Mouse (Mus musculus) MEL (cell line): ENCODE measurements at regions not wholly inside any gene's neighbourhood (a gene's known extent, or its start where the extent isn't known, plus 50 kb on each side); places are given as distances from the start of the nearest gene placed in this dataset.

Experiments
- HCFC1 ChIP-seq: IDR thresholded peaks from 2 replicates; pipeline ENCODE4 v1.6.1; 2012; ENCODE audit warnings: low read depth, mild to moderate bottlenecking, inconsistent platforms, low read length, improper control_type of control experiment, moderate library complexity
- KAT2A ChIP-seq: conservative IDR thresholded peaks from 2 replicates; pipeline ENCODE4 v1.6.1; 2012; ENCODE audit warnings: low read depth, low read length, improper control_type of control experiment, inconsistent platforms
- MAX ChIP-seq: IDR thresholded peaks from 2 replicates; pipeline ENCODE4 v1.6.1; 2011; ENCODE audit warnings: low read length, improper control_type of control experiment
- SMC3 ChIP-seq: IDR thresholded peaks from 2 replicates; pipeline ENCODE4 v1.6.1; 2011; ENCODE audit warnings: low read depth, low read length, improper control_type of control experiment
- UBTF ChIP-seq: IDR thresholded peaks from 2 replicates; pipeline ENCODE4 v1.6.1; 2012; ENCODE audit warnings: low read depth, mild to moderate bottlenecking, inconsistent platforms, low read length, improper control_type of control experiment, moderate library complexity, borderline replicate concordance; ENCODE audit not compliant: insufficient read depth
- ZNF384 ChIP-seq: IDR thresholded peaks from 2 replicates; pipeline ENCODE4 v1.6.1; 2012; ENCODE audit warnings: low read depth, mild to moderate bottlenecking, inconsistent platforms, low read length, improper control_type of control experiment

- no peak for TF ChIP-seq HCFC1
- TF ChIP-seq UBTF = no peak
- TF ChIP-seq KAT2A = no peak
- no peak for TF ChIP-seq MAX
- TF ChIP-seq SMC3 = no peak
- TF ChIP-seq ZNF384 = no peak
Observed at GRCm38 (mm10) chr1:91692709-91693460, 108.4 kb upstream of the Twist2 start.
